Mouse (Mus musculus) right cerebral cortex, postnatal 10 days (tissue): ENCODE results near the gene Dnal1.

Experiments
- DNase-seq, 2 experiments: peaks; one replicate each; pipeline ENCODE4 v3.0.0; 2021; ENCODE audit warnings: low spot score in 2 of 2

The Dnal1 gene

GRCm38 (mm10) chr12:84185547-84185946, 71.4 kb downstream of the Dnal1 start:
- DNase-seq: no peak

DNA sequence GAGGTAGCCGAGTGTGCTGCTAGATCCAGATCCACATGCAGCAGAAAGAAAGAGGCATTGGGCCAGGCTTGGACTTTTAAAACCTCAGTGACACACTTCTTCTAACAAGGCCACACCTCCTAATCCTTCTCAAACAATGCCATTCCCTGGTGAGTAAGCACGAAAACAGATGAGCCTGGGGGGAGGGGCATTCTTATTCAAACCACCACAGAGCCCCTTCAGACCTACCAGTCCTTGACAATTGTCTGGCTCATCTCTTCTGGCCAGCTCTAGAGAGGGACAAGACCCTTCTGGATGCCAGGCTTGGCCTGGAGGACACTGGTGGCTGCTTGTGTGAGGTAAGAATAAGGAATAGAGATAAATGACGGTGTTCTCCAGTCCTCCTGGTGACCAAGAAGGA, 72.4 kb downstream of the Dnal1 start:
- DNase-seq: no peak

- DNase-seq: peak; percentile 65 to 73
Measured at GRCm38 (mm10) chr12:84186950-84187349, 72.8 kb downstream of the Dnal1 start.

DNA sequence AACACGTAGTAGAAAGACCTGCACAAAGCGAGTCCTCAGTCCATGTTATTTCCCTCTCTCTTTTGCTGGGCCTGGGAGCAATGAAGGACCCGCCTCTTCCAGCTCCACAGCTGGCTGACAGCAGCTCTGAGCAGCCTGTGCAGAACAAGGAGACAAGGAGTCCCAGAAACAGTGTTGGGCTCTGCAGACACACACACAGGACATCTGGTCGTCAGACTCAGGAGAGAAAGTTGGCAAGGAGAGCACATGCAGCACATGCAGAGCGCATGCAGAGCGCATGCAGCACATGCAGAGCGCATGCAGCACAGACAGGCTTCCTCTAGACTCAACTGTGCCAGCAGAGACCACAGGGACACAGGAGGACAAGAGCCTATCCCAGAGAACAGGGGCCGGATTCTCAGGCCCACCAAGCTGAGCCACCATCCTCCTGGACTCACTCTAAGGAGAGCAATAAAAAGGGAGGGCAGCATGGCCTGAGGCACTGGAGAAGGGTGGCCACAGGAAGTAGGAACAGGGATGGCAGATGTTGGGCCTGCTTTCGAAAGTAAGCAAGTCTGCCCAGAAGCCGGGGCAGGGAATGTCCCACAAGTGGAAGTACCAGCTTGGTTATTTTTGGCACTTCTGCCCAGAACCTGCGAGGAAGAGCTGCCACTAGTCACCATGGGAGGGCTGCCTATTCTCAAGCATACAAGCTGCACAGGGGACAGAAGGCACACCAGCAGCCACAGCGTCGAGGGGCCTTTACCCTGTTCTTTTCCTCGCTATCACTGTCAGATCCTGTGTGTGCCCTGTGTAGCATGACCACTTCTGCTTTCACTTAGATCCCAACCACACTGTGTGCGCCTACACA, 73.8 kb downstream of the Dnal1 start:
- peak; percentile 38 to 43 for DNase-seq

DNA sequence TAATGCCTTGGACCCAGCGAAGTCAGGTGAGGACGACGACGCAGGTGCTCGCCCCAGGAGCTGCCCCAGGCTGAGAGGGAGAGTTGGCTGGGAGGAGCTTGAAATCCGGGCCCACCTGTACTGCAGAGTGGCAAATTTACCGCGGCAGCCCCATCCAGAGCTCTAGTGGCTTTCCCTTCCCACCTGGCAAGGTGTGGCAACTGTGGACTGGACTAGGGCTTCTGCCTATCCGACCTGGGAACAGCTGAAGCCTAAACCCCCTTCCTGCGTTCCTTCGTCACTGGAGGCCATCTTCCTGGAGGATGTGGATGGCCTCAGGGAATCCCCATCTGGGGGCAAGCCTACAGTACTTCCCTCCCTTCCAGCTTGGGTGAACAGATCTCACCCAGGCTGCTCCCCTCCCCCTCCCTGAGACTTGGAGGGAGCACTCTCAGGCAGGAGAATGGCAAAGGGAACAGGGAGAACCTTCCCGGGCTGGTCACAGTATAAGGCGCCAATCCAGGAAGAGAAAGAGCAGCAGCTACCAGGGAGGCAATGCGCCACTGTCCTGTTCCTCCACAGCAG, 74.8 kb downstream of the Dnal1 start:
- no peak for DNase-seq

DNA sequence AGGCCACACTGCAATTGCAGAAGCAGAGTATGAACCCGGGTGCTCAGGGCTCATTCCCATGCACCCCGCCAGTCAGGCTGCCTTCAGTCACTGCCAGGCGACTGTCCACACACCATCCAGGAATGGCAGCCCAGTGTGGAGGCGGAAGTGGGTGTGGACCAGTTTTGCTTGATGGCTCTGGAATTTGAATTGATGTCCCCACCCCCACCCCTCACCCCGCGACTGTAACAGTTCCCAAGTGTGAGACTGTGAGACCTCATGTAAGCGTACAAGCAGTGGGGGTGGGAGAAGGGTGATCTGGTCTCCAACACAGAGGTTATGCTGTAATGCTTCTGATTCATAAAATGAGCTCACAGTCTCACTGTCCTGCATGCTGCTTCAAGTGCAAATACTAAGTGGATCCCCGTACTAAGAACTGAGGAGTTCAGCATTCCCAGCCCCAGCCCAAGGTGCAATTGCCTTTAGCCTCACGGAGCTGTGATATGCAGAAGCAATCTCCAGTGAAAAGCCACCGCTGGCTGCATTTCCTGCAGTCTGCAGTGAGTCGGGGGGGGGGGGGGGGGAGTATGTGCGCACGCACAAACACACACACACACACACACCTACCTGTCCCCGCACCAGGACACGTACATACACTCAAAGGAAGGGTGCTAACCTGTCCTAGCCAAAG, 76.1 kb downstream of the Dnal1 start:
- DNase-seq: no peak

DNA sequence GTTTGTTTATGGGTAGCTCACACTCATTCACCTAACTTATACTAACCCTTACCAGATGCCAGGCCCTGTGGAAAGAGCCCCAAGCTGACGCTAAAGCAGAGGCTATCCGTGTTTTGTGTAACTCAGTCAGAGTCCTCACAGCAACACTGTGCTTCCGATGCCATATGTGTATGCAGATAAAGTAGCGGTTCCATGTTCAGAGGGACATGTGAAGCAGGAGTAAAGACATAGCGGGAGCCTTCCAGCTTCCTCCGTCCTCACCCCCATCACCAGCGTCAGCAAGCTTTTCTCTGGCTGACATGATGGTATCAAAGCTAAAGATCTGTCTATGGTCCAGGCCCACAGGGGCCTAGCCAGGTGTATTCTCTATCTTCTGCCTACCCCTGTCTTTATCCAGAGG, 77.0 kb downstream of the Dnal1 start:
- no peak for DNase-seq

GRCm38 (mm10) chr12:84191770-84192169, 77.6 kb downstream of the Dnal1 start:
- no peak for DNase-seq

- peak in 1 of 2 experiments; percentile 34 for DNase-seq
Measured at GRCm38 (mm10) chr12:84192280-84192679, 78.1 kb downstream of the Dnal1 start.

- DNase-seq: peak; percentile 80 to 82
Measured at GRCm38 (mm10) chr12:84192741-84193641, 78.8 kb downstream of the Dnal1 start.

DNA sequence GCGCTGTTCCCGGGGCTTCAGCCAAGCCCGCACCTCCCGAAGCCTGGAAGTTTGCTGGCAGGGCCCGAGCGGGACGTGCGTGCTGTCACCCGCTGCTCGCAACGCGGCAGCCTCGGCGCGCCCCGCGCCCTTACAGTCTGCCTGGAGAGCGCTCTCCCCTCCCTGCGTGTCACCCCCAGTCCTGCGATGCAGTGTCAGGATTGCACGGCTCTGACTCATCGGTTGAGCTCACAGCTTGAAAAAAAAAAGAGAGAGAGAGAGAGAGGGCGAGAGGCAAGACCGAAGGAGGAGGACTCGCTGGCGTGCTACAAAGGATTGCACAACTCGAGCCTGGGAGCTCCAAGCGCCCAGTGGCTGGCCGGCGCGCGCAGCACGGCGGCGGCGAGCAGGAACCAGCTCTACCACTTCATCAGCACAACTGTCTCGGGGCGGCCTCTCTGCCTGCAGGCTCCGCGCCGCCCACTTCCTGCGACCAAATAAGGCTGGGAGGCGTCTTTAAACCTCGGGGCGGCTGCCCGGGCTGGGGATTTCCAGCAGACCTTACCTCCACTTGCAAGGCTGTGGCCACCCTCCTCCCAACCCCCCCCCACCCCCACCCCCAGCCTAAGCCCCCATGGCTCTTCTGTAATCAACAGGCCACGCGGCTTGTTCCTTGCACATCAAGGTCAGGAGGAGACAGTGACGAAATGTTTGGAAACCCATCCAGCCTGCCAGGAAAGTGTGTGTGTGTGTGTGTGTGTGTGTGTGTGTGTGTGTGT, 79.7 kb downstream of the Dnal1 start:
- peak; percentile 93 to 95 for DNase-seq

DNA sequence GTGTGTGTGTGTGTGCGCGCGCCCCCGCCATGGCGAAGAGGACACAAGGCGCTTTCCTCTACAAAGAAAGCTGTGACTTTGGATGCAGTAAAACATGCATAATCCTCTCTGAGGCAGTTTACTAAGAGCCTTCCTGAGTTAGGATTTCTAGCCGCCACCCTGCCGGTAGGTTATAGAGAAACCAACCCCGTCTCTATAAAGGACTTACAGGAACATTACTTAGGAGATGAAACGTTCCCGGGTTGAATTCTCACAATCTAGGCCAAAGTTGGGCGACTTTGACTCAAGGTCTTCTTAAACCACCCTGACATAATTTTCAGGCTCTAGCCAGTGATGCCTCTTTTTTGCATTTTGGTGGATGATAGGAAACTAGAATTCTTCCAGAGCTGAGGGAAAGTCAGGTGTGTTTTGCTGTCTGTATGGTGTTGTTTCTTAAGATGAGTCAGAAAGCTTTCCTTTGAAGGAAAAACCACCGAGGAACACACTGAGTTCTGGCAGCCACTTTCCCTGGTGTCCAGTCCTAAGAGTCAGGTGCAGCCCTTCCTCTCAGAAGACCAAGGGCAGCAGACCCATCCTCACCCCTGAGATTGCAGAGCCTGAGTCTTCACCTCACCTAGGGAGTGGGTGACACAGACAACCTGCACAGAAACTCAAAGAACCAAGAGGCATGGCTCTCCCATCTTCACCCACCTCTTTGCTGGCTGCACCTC, 80.4 kb downstream of the Dnal1 start:
- no peak for DNase-seq

GRCm38 (mm10) chr12:84195195-84195594, 81.0 kb downstream of the Dnal1 start:
- no peak for DNase-seq
